Mouse (Mus musculus): ENCODE measurements around the gene Gys1. TPM values are rescaled to one million over a fixed set of nuclear protein-coding genes. Genes with fewer than 3 reads are reported as not detected.

The Gys1 gene
- polyA plus RNA-seq, 1 experiment, result 35.2 TPM

DNA sequence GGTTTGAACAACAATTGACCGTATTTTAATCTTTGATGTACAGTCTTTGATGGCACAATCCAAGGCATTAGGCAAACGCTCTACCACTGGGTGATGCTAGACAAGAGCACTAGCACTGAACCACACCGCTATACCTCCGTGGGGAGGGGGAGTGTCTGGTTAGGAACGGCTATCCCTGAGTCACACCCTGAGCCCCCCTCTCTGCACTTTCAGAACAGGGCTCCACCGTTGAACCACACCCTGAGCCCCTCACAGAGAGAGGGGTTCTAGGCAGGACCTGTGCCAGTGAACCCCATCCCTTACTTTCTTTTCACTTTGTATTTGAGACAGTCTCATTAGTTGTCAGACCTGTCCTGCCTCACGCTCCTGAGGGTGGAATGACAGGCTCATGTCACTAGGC, 26.3 kb upstream of the Gys1 start:
- H3K4me1 ChIP-seq (replicated peaks; ENCODE audit: control insufficient read depth, insufficient read depth, low read length), result peaks cover 8% of the 10 kb centered on the region
- no peaks in the 10 kb centered on the region for H3K36me3 ChIP-seq (ENCODE audit: control insufficient read depth, insufficient read depth, low read length)
- DNase-seq, result no peak
- H3K4me3 ChIP-seq (ENCODE audit: control insufficient read depth, insufficient read depth, low read length), result no peak overlapping the region
- H3K27ac ChIP-seq (ENCODE audit: control insufficient read depth, insufficient read depth, low read length), result no peak overlapping the region
- no peak for TF ChIP-seq POLR2A (IDR thresholded peaks at IDR 0.05; ENCODE audit: control insufficient read depth, extremely low read depth, insufficient read depth, low read length, poor library complexity)
- no peak for TF ChIP-seq CTCF (IDR thresholded peaks at IDR 0.05; ENCODE audit: borderline replicate concordance, control insufficient read depth, extremely low read depth, insufficient read depth, low read length, poor library complexity)
- WGBS, result 78% methylated on average over 7 of the region's 7 CpGs
- H3K27me3 ChIP-seq (ENCODE audit: control insufficient read depth, insufficient read depth, low read length), result peaks cover 22% of the 10 kb centered on the region

DNA sequence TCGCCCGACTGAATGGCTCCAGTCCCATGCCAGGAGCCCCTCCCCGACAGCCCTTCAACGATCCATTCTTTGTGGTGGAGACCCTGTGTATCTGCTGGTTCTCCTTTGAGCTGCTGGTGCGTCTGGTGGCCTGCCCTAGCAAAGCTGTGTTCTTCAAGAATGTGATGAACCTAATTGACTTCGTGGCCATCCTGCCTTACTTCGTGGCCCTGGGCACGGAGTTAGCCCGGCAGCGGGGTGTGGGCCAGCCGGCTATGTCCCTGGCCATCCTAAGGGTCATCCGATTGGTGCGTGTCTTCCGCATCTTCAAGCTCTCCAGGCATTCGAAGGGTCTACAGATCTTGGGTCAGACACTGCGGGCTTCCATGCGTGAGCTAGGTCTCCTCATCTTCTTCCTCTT, 25.7 kb upstream of the Gys1 start:
- Histone ChIP-seq H3K4me1 (replicated peaks; ENCODE audit: control insufficient read depth, insufficient read depth, low read length) (peaks cover 14% of the 10 kb centered on the region), H3K27ac (ENCODE audit: control insufficient read depth, insufficient read depth, low read length) (no peak overlapping the region), H3K27me3 (ENCODE audit: control insufficient read depth, insufficient read depth, low read length) (peaks cover 25% of the 10 kb centered on the region), H3K36me3 (ENCODE audit: control insufficient read depth, insufficient read depth, low read length) (no peaks in the 10 kb centered on the region), H3K4me3 (ENCODE audit: control insufficient read depth, insufficient read depth, low read length) (no peak overlapping the region)
- TF ChIP-seq CTCF (IDR thresholded peaks at IDR 0.05; ENCODE audit: borderline replicate concordance, control insufficient read depth, extremely low read depth, insufficient read depth, low read length, poor library complexity) (no peak), POLR2A (IDR thresholded peaks at IDR 0.05; ENCODE audit: control insufficient read depth, extremely low read depth, insufficient read depth, low read length, poor library complexity) (no peak)
- WGBS, result 93% methylated on average over 17 of the region's 17 CpGs
- DNase-seq, result no peak

DNA sequence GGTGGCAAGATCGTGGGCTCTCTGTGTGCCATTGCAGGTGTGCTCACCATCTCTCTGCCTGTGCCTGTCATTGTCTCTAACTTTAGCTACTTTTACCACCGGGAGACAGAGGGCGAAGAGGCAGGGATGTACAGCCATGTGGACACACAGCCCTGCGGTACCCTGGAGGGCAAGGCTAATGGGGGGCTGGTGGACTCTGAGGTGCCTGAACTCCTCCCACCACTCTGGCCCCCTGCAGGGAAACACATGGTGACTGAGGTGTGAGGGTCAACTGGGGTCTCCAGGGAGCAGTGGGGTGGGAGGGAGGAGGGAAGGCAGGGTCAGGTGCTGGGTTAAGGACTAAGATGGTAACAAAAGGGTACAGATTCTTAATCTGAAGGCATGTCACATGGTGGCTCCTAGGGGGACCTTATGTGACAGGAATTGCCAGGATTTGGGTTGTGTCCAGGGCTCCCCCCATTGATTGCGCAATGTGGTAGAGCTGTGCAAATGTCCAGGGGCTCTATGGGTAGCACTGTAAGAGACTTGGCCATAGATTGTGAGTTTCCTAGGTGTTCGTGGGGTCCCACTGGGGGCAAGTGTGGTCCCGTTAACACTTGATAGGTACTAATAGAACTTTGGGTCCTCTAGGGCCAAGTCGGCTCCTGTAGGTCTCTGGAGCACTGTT, 25.0 kb upstream of the Gys1 start:
- H3K27ac ChIP-seq (ENCODE audit: control insufficient read depth, insufficient read depth, low read length), result no peak overlapping the region
- DNase-seq, result no peak
- peaks cover 25% of the 10 kb centered on the region for H3K27me3 ChIP-seq (ENCODE audit: control insufficient read depth, insufficient read depth, low read length)
- 91% methylated on average over 8 of the region's 8 CpGs for WGBS
- H3K4me3 ChIP-seq (ENCODE audit: control insufficient read depth, insufficient read depth, low read length), result no peak overlapping the region
- TF ChIP-seq CTCF (IDR thresholded peaks at IDR 0.05; ENCODE audit: borderline replicate concordance, control insufficient read depth, extremely low read depth, insufficient read depth, low read length, poor library complexity) (no peak), POLR2A (IDR thresholded peaks at IDR 0.05; ENCODE audit: control insufficient read depth, extremely low read depth, insufficient read depth, low read length, poor library complexity) (no peak)
- no peaks in the 10 kb centered on the region for H3K36me3 ChIP-seq (ENCODE audit: control insufficient read depth, insufficient read depth, low read length)
- peaks cover 20% of the 10 kb centered on the region for H3K4me1 ChIP-seq (replicated peaks; ENCODE audit: control insufficient read depth, insufficient read depth, low read length)

DNA sequence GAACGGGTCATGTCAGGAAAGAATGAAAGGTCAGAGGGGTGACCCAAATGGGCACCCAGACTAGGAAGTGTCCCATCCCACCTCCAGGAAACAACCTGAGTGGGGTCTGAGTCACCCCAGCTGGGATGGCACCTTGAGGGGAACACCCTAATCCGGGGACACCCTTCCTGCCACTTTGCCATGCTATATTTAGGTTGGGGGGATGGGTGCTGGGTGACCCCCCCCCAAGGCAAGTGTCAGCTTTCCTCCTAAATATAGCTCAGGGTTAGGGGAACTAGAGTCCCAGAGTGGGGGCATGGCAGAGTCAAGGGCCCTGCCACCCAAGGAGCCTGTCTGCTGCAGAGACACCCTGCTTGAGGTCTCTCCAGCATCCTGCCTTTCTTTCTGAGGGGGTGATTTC, 22.2 kb upstream of the Gys1 start:
- peaks cover 18% of the 10 kb centered on the region for H3K27me3 ChIP-seq (ENCODE audit: control insufficient read depth, insufficient read depth, low read length)
- TF ChIP-seq CTCF (IDR thresholded peaks at IDR 0.05; ENCODE audit: borderline replicate concordance, control insufficient read depth, extremely low read depth, insufficient read depth, low read length, poor library complexity) (no peak), POLR2A (IDR thresholded peaks at IDR 0.05; ENCODE audit: control insufficient read depth, extremely low read depth, insufficient read depth, low read length, poor library complexity) (no peak)
- no peak overlapping the region for H3K27ac ChIP-seq (ENCODE audit: control insufficient read depth, insufficient read depth, low read length)
- DNase-seq, result no peak
- H3K4me1 ChIP-seq (replicated peaks; ENCODE audit: control insufficient read depth, insufficient read depth, low read length), result peaks cover 27% of the 10 kb centered on the region
- 51% methylated on average over 2 of the region's 2 CpGs for WGBS
- no peaks in the 10 kb centered on the region for H3K36me3 ChIP-seq (ENCODE audit: control insufficient read depth, insufficient read depth, low read length)
- H3K4me3 ChIP-seq (ENCODE audit: control insufficient read depth, insufficient read depth, low read length), result no peak overlapping the region

DNA sequence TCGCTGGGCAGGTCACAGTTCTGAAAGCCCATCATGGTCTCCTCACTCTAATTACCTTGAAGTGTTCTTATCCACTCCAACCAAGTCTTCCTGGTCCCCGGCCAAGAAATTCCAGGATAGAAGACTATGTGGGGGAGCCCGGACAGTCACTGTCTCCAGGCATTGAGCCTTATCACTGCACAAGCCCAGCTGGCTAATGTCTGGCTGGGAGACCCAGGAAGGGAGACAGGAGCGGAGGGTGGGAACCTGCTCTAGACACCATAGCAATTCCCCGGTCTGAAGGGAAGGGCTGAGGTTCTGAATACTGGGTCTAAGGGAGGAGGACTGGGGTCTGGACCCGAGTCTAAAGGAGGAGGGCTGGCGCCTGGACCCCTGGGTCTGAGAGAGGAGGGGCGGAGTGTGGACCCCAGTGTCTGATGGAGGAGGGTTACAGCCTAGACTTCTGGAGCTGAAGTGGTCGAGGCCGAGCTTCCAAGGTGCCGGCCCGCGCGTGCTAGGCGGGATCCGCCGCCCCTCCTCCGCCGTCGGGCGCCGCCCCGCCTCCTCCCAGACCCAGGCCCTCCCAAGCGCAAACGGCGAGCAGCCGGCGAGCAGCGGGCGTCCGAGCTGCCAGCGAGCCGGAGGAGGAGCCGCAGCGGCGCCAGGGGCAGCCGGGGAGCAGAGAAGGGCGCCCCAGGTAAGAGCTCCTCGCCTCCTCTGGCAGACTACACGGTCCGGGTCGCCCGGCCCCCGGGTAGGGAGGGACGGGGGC, 21.4 kb upstream of the Gys1 start, which contains the start of gene Ntf5:
Ntf5 (plus strand) TSS at position 583 of the 751 bp plus-strand sequence.
- H3K27me3 ChIP-seq (ENCODE audit: control insufficient read depth, insufficient read depth, low read length), result peaks cover 22% of the 10 kb centered on the region

DNA sequence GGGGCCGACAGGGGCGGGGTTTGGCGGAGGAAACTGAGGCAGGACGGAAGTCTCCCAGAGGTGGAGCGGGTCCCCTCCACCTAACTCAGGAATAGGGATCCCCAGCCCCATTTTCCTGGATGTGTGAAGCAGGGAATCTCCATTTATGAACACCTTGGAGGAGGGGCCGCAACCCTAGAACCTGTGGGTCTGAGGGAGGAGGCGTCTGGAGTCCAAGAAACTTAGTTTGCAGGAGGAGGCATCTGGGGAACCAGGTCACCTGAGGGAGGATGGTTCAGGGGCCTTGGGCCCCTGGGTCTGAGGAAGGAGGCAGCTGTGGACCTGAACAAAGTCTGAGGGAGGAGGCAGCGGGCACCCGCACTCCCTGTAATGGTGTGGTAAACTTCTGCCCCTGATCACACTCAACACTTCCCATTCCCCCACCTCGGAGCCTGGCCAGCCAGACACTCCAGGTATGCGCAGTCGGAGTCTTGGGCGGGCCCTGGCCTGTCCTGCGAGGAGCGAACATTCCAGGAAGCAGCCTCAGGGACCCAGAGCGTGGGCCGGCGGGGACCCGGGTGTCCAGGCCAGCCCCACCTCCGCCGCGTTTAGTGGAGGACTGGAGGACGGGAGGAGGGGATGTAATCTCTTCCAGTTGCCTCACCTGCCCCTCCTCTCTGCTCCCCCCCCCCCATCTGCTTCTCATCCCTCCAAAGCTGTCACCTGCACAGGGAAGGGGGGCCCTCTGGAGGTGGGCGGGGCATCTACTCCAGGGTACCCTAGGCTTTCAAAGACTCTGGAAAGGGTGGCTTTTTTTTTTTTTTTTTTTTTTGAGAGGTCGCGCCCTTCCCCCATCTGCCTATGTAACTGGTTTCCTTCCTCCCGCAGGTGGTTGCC, 20.5 kb upstream of the Gys1 start:
- peaks cover 27% of the 10 kb centered on the region for H3K4me1 ChIP-seq (replicated peaks; ENCODE audit: control insufficient read depth, insufficient read depth, low read length)
- 3% methylated on average over 27 of the region's 27 CpGs for WGBS
- H3K27ac ChIP-seq (ENCODE audit: control insufficient read depth, insufficient read depth, low read length), result no peak overlapping the region
- DNase-seq, result no peak
- TF ChIP-seq POLR2A (IDR thresholded peaks at IDR 0.05; ENCODE audit: control insufficient read depth, extremely low read depth, insufficient read depth, low read length, poor library complexity) (no peak), CTCF (IDR thresholded peaks at IDR 0.05; ENCODE audit: borderline replicate concordance, control insufficient read depth, extremely low read depth, insufficient read depth, low read length, poor library complexity) (no peak)
- H3K4me3 ChIP-seq (ENCODE audit: control insufficient read depth, insufficient read depth, low read length), result peak overlapping the region; percentile 32
- no peaks in the 10 kb centered on the region for H3K36me3 ChIP-seq (ENCODE audit: control insufficient read depth, insufficient read depth, low read length)
- peaks cover 23% of the 10 kb centered on the region for H3K27me3 ChIP-seq (ENCODE audit: control insufficient read depth, insufficient read depth, low read length)

More for the DNA sequence above, 21.4 kb upstream of the Gys1 start, which contains the start of gene Ntf5:
- H3K36me3 ChIP-seq (ENCODE audit: control insufficient read depth, insufficient read depth, low read length), result no peaks in the 10 kb centered on the region
- H3K27ac ChIP-seq (ENCODE audit: control insufficient read depth, insufficient read depth, low read length), result no peak within 1 kb of the TSS
- WGBS, result 9% methylated on average over 45 of the region's 45 CpGs
- peak within 1 kb of the TSS; percentile 32 for H3K4me3 ChIP-seq (ENCODE audit: control insufficient read depth, insufficient read depth, low read length)
- no peak for DNase-seq
- TF ChIP-seq CTCF (IDR thresholded peaks at IDR 0.05; ENCODE audit: borderline replicate concordance, control insufficient read depth, extremely low read depth, insufficient read depth, low read length, poor library complexity) (no peak), POLR2A (IDR thresholded peaks at IDR 0.05; ENCODE audit: control insufficient read depth, extremely low read depth, insufficient read depth, low read length, poor library complexity) (no peak)
- H3K4me1 ChIP-seq (replicated peaks; ENCODE audit: control insufficient read depth, insufficient read depth, low read length), result peaks cover 27% of the 10 kb centered on the region
